Mouse (Mus musculus) intestine, embryonic 15.5 days (tissue): ENCODE measurements around the gene Fzd5. TPM values are rescaled to one million over a fixed set of nuclear protein-coding genes. Genes with fewer than 3 reads are reported as not detected.

Experiments
- ATAC-seq: fragments of 200-750 bp; cut with Nextera tagmentation; 2 replicates; pipeline ENCODE4 v1.8.0; 2017; ENCODE audit warnings: moderate TSS enrichment, moderate library complexity
- H3K27ac ChIP-seq: fragments of 300-500 bp; sonication (generic); 2 replicates; pipeline ENCODE4 v1.5.1; 2015; ENCODE audit warnings: mild to moderate bottlenecking, inconsistent platforms
- H3K27me3 ChIP-seq: fragments of 300-500 bp; sonication (generic); replicated peaks from 2 replicates; pipeline ENCODE4 v1.6.1; 2015; ENCODE audit warnings: inconsistent platforms
- H3K36me3 ChIP-seq: fragments of 300-500 bp; sonication (generic); 2 replicates; pipeline ENCODE4 v1.6.1; 2015; ENCODE audit warnings: inconsistent platforms
- H3K4me1 ChIP-seq: fragments of 300-500 bp; sonication (generic); replicated peaks from 2 replicates; pipeline ENCODE4 v1.6.1; 2015; ENCODE audit warnings: inconsistent platforms
- H3K4me2 ChIP-seq: fragments of 300-500 bp; sonication (generic); replicated peaks from 2 replicates; pipeline ENCODE4 v1.6.1; 2015; ENCODE audit warnings: mild to moderate bottlenecking, inconsistent platforms
- H3K4me3 ChIP-seq: fragments of 300-500 bp; sonication (generic); replicated peaks from 2 replicates; pipeline ENCODE4 v1.5.1; 2015; ENCODE audit warnings: inconsistent platforms
- H3K9ac ChIP-seq: fragments of 300-500 bp; sonication (generic); 2 replicates; pipeline ENCODE4 v1.6.1; 2015; ENCODE audit warnings: inconsistent platforms
- H3K9me3 ChIP-seq: fragments of 300-500 bp; sonication (generic); 2 replicates; pipeline ENCODE4 v1.6.1; 2016; ENCODE audit warnings: inconsistent platforms
- WGBS: fragments of 180-500 bp; shearing (Covaris S2); methylation state at CpG from one replicate; pipeline ENCODE4 v1.1.7; 2015; 5-methylcytosine and 5-hydroxymethylcytosine counted together
- polyA plus RNA-seq: library from polyadenylated mRNA; unstranded; fragments of >200 nt; fragmentation: Nextera tagmentation; extraction: Ambion mirVana; gene quantifications from 2 replicates; pipeline ENCODE4 v1.2.1, GENCODE M21; 2015

Fzd5 gene
- 7.1 and 8.0 TPM in 2 replicates for polyA plus RNA-seq

DNA sequence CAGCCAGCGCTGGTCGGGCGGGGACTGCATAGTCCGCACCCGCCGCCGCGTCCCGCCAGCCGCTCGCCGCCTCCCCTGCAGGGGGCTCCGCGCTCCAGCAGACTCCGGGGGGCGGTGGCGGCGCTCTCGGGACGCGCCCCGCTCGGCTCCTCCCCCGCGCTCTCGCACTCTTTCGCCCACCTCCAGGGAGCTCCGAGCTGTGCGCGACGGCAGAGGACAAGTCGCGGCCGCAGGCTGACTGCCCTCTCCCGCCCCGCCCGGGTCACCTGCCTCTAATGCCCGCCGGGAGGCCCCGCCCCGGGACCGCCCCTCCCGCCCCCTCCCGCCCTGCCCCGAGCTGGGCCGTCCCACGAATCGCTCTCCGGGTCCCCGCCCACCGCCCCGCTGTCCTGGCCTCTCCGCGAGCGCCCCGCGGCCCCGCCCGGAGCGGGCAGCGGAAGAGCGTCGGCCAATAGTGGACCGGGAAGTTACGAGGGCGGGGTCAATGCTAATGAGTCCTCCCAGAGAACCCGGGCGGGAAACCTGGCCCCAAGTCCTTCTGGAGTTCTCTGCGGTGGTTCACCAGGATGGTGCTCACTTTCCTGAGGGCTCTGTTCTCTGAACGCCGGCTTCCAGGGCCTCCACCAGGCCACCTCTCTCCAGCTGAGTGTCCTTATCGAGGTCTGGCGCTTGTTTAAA is at the start of gene Fzd5:
Gene Fzd5 (minus strand): TSS at position 250 of the 678 bp plus-strand sequence.
- WGBS, result under 1% methylated on average over 63 of the region's 73 CpGs
- H3K9me3 ChIP-seq, result no peaks in the 10 kb centered on the region
- H3K4me3 ChIP-seq, result peak within 1 kb of the TSS; percentile 78
- peaks cover 28% of the 10 kb centered on the region for H3K4me1 ChIP-seq
- peak within 1 kb of the TSS; percentile 91 for H3K27ac ChIP-seq
- H3K36me3 ChIP-seq, result no peaks in the 10 kb centered on the region
- peak within 1 kb of the TSS; percentile 95 for H3K4me2 ChIP-seq
- peak within 1 kb of the TSS; percentile 86 for H3K9ac ChIP-seq
- H3K27me3 ChIP-seq, result 0 out of 2 replicates have a peak, but pooled peaks cover 3% of the 10 kb centered on the region
- peak; percentile 94 for ATAC-seq

DNA sequence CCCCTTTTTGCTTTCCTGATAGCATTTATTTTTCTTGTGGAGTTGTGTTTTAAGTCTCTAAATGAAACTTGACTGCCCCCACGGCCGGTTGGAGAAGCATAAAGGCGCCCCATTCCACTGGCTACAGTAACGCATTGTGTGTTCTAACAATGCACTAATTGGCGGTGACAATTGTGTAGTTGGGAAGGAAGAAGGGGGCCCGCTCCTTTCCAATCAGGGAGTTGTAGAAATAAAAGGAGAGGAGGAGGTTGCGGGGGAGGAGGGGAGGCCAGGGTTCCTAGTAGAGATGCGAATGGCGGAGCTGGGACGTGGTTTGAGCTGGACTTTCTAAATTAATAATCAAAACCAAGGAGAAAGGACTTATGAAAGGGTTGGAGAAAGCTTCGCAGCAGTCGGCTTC is 42.3 kb upstream of the Fzd5 start:
- Histone ChIP-seq H3K27me3 (no peaks in the 10 kb centered on the region), H3K9ac (no peak overlapping the region), H3K4me2 (no peak overlapping the region), H3K27ac (no peak overlapping the region), H3K4me3 (no peak overlapping the region), H3K4me1 (no peaks in the 10 kb centered on the region), H3K36me3 (no peaks in the 10 kb centered on the region), H3K9me3 (no peaks in the 10 kb centered on the region)
- 83% methylated on average over 12 of the region's 12 CpGs for WGBS
- no peak for ATAC-seq

DNA sequence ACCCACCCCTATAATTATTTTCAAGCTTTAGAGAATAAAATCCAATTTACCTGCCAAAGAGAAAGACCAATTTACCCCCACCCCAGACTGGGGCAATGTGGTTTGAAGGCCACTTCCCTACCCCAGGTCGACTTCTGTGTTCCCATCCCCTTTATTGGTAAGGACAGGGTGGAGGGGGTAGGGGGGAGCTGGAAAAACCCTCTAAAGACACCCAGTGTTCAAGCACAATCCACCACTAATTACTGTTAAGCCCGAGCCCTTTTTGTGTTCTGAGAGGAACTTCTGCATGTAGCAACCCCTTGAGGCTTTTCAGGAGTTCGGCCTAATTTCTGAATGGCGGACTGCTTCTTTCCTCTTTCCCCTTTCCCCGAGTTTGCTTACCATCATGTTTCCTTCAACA is 41.9 kb upstream of the Fzd5 start:
- no peak for ATAC-seq
- Histone ChIP-seq H3K9ac (no peak overlapping the region), H3K9me3 (no peaks in the 10 kb centered on the region), H3K27ac (no peak overlapping the region), H3K27me3 (no peaks in the 10 kb centered on the region), H3K4me2 (no peak overlapping the region), H3K36me3 (no peaks in the 10 kb centered on the region), H3K4me1 (no peaks in the 10 kb centered on the region), H3K4me3 (no peak overlapping the region)
- 80% methylated on average over 5 of the region's 5 CpGs for WGBS

GRCm38 (mm10) chr1:64773305-64773704 is 35.8 kb upstream of the Fzd5 start:
- no peak overlapping the region for H3K4me2 ChIP-seq
- no peak for ATAC-seq
- WGBS, result 72% methylated on average over 4 of the region's 4 CpGs
- H3K4me3 ChIP-seq, result no peak overlapping the region
- H3K27ac ChIP-seq, result no peak overlapping the region
- no peaks in the 10 kb centered on the region for H3K9me3 ChIP-seq
- no peaks in the 10 kb centered on the region for H3K36me3 ChIP-seq
- no peak overlapping the region for H3K9ac ChIP-seq
- no peaks in the 10 kb centered on the region for H3K27me3 ChIP-seq
- 0 out of 2 replicates have a peak, but pooled peaks cover 4% of the 10 kb centered on the region for H3K4me1 ChIP-seq

- 35% methylated on average over 6 of the region's 6 CpGs for WGBS
- no peak overlapping the region for H3K4me3 ChIP-seq
- peak; percentile 56 for ATAC-seq
- H3K4me1 ChIP-seq, result 0 out of 2 replicates have a peak, but pooled peaks cover 4% of the 10 kb centered on the region
- H3K9me3 ChIP-seq, result no peaks in the 10 kb centered on the region
- H3K27me3 ChIP-seq, result no peaks in the 10 kb centered on the region
- H3K36me3 ChIP-seq, result no peaks in the 10 kb centered on the region
- H3K4me2 ChIP-seq, result no peak overlapping the region; the same call in 1 of the 2 replicates
- H3K9ac ChIP-seq, result no peak overlapping the region
- H3K27ac ChIP-seq, result no peak overlapping the region
These were observed 32.6 kb upstream of the Fzd5 start for GRCm38 (mm10) chr1:64770169-64770568.

DNA sequence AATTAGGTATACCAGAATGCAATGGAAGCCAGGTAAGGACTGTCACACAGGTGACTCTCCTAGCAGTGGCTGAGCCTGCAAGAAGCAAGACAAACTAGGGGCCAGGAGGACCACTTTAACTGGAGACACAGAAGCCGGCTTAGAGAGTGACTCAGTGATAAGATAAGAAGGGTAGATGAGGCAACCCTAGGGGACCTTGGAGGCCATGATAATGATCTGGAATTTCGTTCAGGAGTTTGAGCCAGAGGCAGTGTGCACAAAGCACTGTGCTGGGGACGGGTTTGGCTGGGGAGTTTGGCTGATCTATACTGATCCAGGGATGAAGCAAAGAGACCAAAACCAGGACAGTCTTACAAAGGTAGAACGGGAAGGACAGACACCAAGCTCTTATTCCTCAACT is 24.1 kb upstream of the Fzd5 start:
- no peak overlapping the region for H3K9ac ChIP-seq
- WGBS, result 65% methylated on average over 4 of the region's 4 CpGs
- no peaks in the 10 kb centered on the region for H3K27me3 ChIP-seq
- ATAC-seq, result peak; percentile 49; the same call in 1 of the 2 replicates
- H3K4me1 ChIP-seq, result 0 out of 2 replicates have a peak, but pooled peaks cover 6% of the 10 kb centered on the region
- H3K4me3 ChIP-seq, result no peak overlapping the region
- no peaks in the 10 kb centered on the region for H3K9me3 ChIP-seq
- H3K4me2 ChIP-seq, result no peak overlapping the region
- H3K27ac ChIP-seq, result no peak overlapping the region
- no peaks in the 10 kb centered on the region for H3K36me3 ChIP-seq

GRCm38 (mm10) chr1:64757766-64758165 is 20.2 kb upstream of the Fzd5 start:
- H3K4me3 ChIP-seq, result no peak overlapping the region
- H3K27ac ChIP-seq, result no peak overlapping the region
- H3K36me3 ChIP-seq, result no peaks in the 10 kb centered on the region
- H3K9me3 ChIP-seq, result no peaks in the 10 kb centered on the region
- no peak for ATAC-seq
- WGBS, result 75% methylated on average over 5 of the region's 5 CpGs
- no peaks in the 10 kb centered on the region for H3K27me3 ChIP-seq
- no peak overlapping the region for H3K4me2 ChIP-seq
- no peak overlapping the region for H3K9ac ChIP-seq
- 0 out of 2 replicates have a peak, but pooled peaks cover 11% of the 10 kb centered on the region for H3K4me1 ChIP-seq

GRCm38 (mm10) chr1:64757254-64757653 is 19.7 kb upstream of the Fzd5 start:
- H3K9me3 ChIP-seq, result no peaks in the 10 kb centered on the region
- H3K4me1 ChIP-seq, result 0 out of 2 replicates have a peak, but pooled peaks cover 11% of the 10 kb centered on the region
- H3K4me3 ChIP-seq, result no peak overlapping the region
- no peak overlapping the region for H3K27ac ChIP-seq
- 0 out of 2 replicates have a peak, but pooled peaks have one; percentile 24 for ATAC-seq
- H3K4me2 ChIP-seq, result no peak overlapping the region
- no peaks in the 10 kb centered on the region for H3K27me3 ChIP-seq
- WGBS, result 31% methylated on average over 2 of the region's 2 CpGs
- H3K36me3 ChIP-seq, result no peaks in the 10 kb centered on the region
- no peak overlapping the region for H3K9ac ChIP-seq

DNA sequence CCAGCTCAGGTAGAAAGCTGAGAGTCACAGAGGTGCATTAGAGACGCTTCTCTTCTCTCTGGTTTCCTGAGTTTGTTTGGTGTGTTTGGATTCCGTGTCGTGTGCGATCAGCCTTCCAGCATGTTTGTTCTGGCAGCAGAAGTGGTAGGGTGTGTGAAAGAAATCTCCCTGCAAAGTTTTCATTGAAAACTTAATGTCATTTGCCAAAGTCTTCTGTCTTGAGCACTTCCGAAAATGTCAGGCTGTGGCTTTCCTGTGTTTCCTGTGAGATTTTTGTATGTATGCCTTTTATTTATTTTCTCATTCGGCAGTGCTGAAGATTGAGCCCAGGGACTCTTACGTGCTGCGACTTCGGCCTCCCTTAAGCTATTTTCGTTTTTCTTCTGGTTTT is 19.1 kb upstream of the Fzd5 start:
- no peak overlapping the region for H3K4me3 ChIP-seq
- H3K9me3 ChIP-seq, result no peaks in the 10 kb centered on the region
- no peaks in the 10 kb centered on the region for H3K36me3 ChIP-seq
- no peaks in the 10 kb centered on the region for H3K27me3 ChIP-seq
- no peak for ATAC-seq
- no peak overlapping the region for H3K27ac ChIP-seq
- WGBS, result 47% methylated on average over 10 of the region's 10 CpGs
- no peak overlapping the region for H3K9ac ChIP-seq
- 0 out of 2 replicates have a peak, but pooled peaks cover 11% of the 10 kb centered on the region for H3K4me1 ChIP-seq
- no peak overlapping the region for H3K4me2 ChIP-seq

DNA sequence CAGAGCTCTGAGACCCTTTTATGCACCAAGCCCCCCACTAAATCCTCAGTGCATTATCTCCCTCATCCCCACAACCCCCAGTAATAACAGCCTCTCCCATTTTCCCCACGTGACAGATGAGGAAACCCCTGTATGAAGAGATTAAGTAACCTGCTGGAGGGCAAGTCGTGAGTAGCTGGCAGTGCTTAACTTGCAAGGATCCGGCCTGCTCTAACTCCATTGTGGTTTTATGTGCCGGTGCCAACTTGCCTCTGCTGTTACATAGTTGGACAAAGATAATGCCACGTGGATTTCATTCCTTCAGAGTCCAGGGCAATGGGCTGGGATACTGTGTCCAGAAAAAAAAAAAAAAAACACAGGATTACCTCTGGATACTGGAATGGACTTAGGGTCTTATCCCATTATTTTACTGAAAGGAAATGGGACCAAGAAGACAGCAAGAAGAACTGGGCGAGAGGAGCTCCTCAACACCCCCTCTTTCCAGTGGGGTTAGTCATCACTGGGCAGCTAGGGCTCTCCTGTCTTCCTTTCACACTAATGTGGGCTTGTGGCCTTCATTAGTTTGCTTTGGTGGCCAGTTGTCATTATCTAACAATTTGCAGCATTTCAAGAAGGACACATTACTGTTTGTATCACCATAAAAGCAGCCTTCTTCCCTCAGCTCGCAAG is 18.6 kb upstream of the Fzd5 start:
- H3K4me2 ChIP-seq, result no peak overlapping the region

DNA sequence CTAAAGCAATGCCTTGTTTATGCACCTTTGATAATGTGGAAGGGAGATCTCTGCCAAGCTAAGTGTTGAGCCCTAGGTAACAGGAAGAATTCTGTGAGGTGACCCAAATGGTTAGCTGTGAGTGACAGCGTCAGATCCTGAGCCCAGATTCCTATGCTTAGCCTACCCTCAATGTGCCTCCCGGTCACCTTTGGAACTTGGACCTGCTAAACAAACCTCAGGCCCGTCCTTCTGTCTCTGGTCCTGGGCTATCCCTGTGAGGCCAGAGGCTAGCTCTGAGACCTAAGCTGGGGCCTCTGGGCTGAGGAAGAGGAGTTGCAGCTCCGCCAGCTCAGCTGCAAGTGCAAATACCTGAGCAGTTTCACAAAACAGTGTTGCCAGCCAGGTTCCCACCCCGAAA is 17.1 kb upstream of the Fzd5 start:
- WGBS, result 83% methylated on average over 5 of the region's 5 CpGs
- H3K4me1 ChIP-seq, result 0 out of 2 replicates have a peak, but pooled peaks cover 11% of the 10 kb centered on the region
- H3K9ac ChIP-seq, result no peak overlapping the region
- H3K36me3 ChIP-seq, result no peaks in the 10 kb centered on the region
- peak; percentile 67; the same call in 1 of the 2 replicates for ATAC-seq
- H3K4me2 ChIP-seq, result no peak overlapping the region
- H3K9me3 ChIP-seq, result no peaks in the 10 kb centered on the region
- no peak overlapping the region for H3K4me3 ChIP-seq
- no peaks in the 10 kb centered on the region for H3K27me3 ChIP-seq
- H3K27ac ChIP-seq, result no peak overlapping the region

More for the DNA sequence above, 18.6 kb upstream of the Fzd5 start:
- H3K9ac ChIP-seq, result no peak overlapping the region
- H3K36me3 ChIP-seq, result no peaks in the 10 kb centered on the region
- no peak overlapping the region for H3K27ac ChIP-seq
- WGBS, result 67% methylated on average over 7 of the region's 7 CpGs
- no peaks in the 10 kb centered on the region for H3K27me3 ChIP-seq
- H3K9me3 ChIP-seq, result no peaks in the 10 kb centered on the region
- 0 out of 2 replicates have a peak, but pooled peaks cover 11% of the 10 kb centered on the region for H3K4me1 ChIP-seq
- no peak overlapping the region for H3K4me3 ChIP-seq
- no peak for ATAC-seq

- no peak overlapping the region for H3K9ac ChIP-seq
- no peak overlapping the region for H3K4me2 ChIP-seq
- H3K4me1 ChIP-seq, result 0 out of 2 replicates have a peak, but pooled peaks cover 11% of the 10 kb centered on the region
- H3K27ac ChIP-seq, result no peak overlapping the region
- no peak overlapping the region for H3K4me3 ChIP-seq
- H3K27me3 ChIP-seq, result no peaks in the 10 kb centered on the region
- WGBS, result 67% methylated on average over 7 of the region's 7 CpGs
- no peaks in the 10 kb centered on the region for H3K36me3 ChIP-seq
- no peaks in the 10 kb centered on the region for H3K9me3 ChIP-seq
- 0 out of 2 replicates have a peak, but pooled peaks have one; percentile 32 for ATAC-seq
These were observed 16.1 kb upstream of the Fzd5 start for GRCm38 (mm10) chr1:64753668-64754067.
